Mouse (Mus musculus) spleen, adult 2 months (tissue): ENCODE results near the gene Hist1h2bm.

Source experiments
- CTCF ChIP-seq: fragments of 200-500 bp; IDR thresholded peaks from 2 replicates; pipeline ENCODE4 v1.5.1; 2011; ENCODE audit warnings: mild to moderate bottlenecking, inconsistent platforms; ENCODE audit not compliant: insufficient read depth, insufficient read length, insufficient replicate concordance; ENCODE audit errors: extremely low read depth
- POLR2A ChIP-seq: fragments of 200-500 bp; IDR thresholded peaks from 2 replicates; pipeline ENCODE4 v1.6.1; 2011; ENCODE audit warnings: low read depth, low read length, inconsistent platforms

- TF ChIP-seq CTCF: no peak
- TF ChIP-seq POLR2A: no peak
Measured at GRCm38 (mm10) chr13:21677305-21677704, 44.5 kb upstream of the Hist1h2bm start, which contains the start of gene Olfr1360.
